Mouse (Mus musculus) mouse trophoblast stem cell (cell line): ENCODE measurements around the gene Nde1.

Experiments
- in situ Hi-C, 2 experiments: fragments of 300-500 bp; cut with MseI, MboI; formaldehyde crosslinking; loops; 2 replicates in 1 of 2; 3 replicates in 1 of 2; pipeline ENCODE4 v1.15.1; 2025

Gene Nde1

GRCm38 (mm10) chr16:14159746-14160131, 3.3 kb upstream of the Nde1 start:
- in situ Hi-C loops = no loop called here

DNA sequence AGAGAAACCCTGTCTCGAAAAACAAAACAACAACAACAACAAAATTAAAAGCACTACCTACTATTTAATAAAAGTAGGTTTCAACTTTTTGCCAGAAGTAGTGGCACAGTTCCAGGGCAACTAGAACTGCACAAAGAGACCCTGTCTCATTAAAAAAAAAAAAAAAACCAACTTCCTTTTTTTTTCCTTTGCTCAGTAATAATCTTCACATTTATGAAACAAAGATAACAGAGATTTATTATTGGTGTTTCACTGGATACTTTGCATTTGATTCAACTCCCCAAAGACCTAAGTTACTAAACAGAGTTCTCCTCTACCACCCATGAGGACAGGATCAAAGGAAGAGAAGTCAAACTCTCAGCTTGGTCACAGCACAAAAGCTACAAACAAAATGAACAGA, 2.1 kb upstream of the Nde1 start:
- in situ Hi-C loops = no loop called here

GRCm38 (mm10) chr16:14163731-14164130, 656 bp downstream of the Nde1 start:
- in situ Hi-C loops = no loop called here

- in situ Hi-C loops = no loop called here
Measured at GRCm38 (mm10) chr16:14166490-14166889, 3.4 kb downstream of the Nde1 start.

GRCm38 (mm10) chr16:14169706-14170105, 6.6 kb downstream of the Nde1 start:
- in situ Hi-C loops = no loop called here

- in situ Hi-C loops = no loop called here
Measured at GRCm38 (mm10) chr16:14178041-14178440, 15.0 kb downstream of the Nde1 start.

DNA sequence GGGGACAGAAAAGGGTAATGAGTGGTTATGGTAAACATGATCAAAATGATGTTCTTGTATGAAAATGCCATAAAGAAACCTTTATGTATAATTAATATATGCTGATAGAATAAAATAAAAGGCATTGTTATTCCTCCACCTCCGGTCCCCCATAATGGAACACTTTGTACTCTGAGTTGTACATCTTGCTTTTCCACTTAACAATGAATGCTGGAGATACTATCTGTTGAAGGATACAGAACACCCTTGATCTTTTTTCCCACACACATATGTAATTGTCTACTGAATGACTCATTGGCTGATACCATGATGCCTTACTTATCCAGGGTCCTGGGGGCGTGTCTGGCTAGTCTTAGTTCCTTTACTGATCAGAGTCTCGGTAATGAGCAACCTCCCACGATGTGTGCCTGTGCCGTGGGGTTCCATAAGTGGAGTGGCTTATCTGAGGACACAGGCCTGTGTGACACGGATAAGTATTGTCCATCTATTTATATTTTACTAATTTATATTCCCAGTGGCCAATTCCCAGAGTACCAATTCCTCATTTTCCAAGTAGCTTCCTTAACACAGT, 17.2 kb downstream of the Nde1 start:
- in situ Hi-C loops = no loop called here

DNA sequence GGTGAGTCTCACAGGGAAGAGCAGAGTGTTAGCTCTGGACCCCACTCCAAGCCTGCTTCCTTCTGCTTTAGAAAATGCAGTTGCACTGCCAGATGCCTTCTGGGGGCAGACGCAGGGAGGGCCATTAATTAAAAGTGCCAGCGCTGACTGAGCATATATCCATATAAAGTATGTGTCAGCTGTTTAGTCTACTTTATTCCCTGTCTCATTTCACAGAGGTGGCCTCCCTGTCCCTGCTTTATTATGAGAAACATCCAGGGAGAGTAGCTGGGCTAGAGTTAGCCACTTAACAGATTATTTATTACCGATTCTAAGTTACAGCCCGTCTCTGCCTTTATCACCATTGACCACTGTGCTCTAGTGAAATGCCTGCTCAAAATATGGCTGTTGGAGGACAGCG, 19.3 kb downstream of the Nde1 start:
- in situ Hi-C loops = no loop called here

DNA sequence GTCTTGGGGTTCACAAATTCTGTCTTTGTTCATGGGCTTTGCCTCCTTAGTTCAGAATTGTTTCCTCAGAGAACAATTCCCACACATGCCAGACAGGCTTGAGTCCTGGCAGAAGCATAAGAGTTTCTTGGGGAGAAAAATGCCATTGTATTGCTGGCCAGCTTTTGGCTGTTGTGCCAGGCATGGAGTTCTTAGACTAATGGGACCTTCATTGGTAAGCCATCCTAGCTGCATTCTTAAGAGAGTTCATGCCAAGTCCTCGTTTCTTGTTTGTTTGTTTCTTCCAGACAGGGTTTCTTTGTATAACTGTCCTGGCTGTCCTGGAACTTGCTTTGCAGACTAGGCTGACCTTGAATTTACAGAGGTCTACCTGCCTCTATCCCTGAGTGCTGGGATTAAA, 20.8 kb downstream of the Nde1 start:
- in situ Hi-C loops = no loop called here

DNA sequence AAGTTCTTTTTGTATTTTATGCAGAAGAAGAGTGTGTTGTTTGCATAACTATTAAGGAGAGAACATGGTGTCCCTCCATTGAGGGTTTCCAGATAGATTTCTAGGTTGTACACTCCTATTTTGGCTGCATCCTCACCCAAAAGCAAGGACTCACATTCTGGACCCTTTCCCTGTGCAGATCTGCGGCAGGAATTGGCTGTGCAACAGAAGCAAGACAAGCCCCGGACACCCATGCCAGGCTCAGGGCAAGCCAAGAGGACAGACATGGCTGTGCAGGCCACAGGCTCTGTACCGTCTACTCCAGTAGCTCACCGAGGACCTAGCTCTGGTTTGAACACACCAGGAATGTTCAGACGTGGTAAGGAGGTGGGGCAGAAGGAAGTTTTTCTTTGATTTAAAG, 22.4 kb downstream of the Nde1 start:
- in situ Hi-C loops = no loop called here

- in situ Hi-C loops = no loop called here
Measured at GRCm38 (mm10) chr16:14194164-14194950, 31.3 kb downstream of the Nde1 start.

DNA sequence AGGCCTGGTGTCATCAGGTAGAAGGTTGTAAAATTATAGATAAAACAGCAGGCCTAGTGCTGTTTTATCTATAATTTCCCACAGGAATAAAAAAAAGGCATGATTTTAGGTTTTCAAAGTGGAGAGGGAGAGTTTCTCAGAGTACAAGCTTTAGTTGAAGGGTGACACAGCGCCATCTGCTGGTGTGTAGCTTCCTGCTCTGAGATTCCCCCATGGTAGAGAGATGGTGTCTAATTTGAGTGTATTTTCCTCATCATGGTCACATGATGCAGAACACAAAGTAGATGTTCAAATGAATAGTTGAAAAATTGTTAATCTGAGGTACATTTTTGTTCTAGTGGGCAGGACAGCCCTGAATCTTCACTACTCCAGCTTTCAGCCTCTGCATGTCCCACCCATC, 32.4 kb downstream of the Nde1 start:
- in situ Hi-C loops = no loop called here

DNA sequence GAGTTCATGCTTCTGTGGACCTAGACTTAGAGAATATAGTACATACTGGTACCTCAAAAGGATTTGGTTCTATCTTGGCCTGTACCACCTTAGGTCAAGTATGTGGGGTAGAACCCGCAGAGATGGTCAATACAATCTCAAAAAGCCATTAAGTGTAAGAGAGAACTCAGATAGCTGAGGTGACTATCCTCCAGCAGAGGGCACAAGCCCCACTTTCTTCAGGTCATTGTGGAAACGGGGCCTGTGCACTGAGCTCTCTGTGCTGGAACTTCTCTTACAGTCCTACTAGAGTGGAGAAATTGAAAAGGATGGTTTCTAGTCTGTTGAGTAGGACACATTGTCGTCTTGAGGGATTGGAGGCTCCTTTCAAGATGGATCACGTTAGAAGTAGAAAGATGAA, 35.7 kb downstream of the Nde1 start:
- in situ Hi-C loops = no loop called here

GRCm38 (mm10) chr16:14215156-14215555, 52.1 kb downstream of the Nde1 start:
- in situ Hi-C loops = no loop called here

DNA sequence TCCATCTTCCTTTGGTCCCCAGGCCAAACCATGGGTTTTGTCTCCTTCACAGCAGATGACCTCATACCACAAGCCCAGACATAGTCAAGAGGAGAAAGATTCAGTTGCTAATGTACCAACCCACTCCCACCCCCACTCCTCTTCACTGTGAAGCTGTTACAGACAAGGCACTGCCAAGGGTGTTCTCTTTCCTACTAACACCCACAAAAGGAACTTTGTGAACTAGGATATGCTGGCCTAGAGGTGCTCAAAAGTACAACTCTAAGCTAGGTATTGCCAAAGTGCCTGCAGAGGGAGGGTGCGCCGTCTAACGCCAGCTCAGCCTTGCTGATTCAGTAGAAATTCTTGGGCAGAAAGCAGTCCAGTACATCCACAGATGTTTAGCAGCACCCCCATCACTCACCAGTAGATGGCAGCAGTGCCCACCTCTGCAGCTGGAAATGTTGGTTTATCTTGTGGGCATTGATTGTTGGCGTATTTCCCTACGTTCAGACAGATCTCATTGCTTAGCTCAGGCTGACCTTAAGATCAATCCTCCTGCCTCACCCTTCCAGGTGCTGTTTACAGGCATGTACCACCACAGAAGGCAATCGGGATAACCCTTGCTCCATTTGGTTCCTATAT, 74.1 kb downstream of the Nde1 start:
- in situ Hi-C loops = loop anchor here in 1 of 2 experiments (25.0 kb wide), 1 partner anchor 250 kb away; no protein-coding TSS in a partner anchor

DNA sequence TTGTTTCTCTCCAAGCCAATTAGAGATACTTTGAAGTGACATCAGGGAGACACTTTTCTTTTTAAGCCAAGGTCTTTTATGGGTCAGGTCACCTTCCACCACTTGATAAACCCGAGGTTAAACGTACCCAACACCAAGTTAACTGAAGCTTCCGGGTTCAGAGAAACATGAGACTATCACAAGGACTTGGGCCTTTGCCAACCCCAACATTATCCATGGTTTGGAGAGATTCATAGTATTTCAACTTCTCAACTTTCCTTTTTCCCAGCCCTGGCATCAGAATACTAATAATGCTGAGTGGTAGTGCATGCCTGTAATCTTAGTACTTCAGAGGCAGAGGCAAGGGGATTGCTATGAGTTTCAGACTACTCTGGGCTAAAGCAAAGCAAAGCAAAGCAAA, 79.0 kb downstream of the Nde1 start:
- in situ Hi-C loops = loop anchor here in 1 of 2 experiments (25.0 kb wide), 1 partner anchor 245 kb away; no protein-coding TSS in a partner anchor
